Mouse (Mus musculus) embryo, embryonic 10 days (tissue): ENCODE measurements at regions not wholly inside any gene's neighbourhood (a gene's known extent, or its start where the extent isn't known, plus 50 kb on each side); places are given as distances from the start of the nearest gene placed in this dataset.

Experiments used
- DNase-seq: peaks from one replicate; pipeline ENCODE4 v3.0.0-alpha.2; 2015; ENCODE audit warnings: low spot score

DNA sequence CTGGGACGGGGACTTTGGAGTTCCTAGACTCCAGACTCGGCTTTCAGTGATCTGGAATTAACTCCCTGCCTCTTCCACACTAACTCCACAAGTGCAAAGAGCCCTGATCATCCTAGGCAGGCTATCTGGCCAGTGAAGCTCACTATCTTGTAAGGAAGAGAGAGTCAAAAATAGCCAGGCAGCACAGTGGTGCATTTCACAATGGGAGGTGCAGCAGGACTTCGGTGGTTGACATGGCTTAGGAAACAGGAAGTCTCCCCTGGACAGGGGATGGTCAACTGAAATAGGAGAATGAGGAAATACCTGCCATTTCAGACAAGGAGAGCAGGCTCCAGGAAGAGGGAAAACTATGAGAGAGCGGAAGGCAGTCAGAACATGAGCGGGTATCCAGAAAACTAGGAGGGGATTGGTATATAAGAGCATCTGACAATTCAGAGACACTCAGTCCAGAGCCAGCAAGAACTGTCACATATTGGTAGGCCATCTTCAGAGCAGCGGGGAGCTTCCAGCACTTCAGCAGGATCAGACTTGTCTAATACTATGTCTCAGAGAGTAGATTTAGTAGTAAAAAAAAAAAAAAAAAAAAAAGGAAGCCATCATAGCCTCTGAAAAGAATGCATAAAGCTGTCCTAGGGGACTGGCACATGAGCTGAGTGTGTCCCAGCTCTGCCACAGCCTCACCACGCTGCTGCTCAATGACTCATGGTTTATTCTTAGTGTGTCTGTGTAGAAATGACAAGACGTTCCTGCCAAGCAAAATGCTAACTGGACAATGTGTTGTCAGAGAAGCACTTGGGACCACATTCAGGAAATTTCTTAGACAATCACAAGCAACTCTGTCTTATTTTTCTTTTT is 184.5 kb upstream of the Cpeb2 start:
- DNase-seq = no peak

DNA sequence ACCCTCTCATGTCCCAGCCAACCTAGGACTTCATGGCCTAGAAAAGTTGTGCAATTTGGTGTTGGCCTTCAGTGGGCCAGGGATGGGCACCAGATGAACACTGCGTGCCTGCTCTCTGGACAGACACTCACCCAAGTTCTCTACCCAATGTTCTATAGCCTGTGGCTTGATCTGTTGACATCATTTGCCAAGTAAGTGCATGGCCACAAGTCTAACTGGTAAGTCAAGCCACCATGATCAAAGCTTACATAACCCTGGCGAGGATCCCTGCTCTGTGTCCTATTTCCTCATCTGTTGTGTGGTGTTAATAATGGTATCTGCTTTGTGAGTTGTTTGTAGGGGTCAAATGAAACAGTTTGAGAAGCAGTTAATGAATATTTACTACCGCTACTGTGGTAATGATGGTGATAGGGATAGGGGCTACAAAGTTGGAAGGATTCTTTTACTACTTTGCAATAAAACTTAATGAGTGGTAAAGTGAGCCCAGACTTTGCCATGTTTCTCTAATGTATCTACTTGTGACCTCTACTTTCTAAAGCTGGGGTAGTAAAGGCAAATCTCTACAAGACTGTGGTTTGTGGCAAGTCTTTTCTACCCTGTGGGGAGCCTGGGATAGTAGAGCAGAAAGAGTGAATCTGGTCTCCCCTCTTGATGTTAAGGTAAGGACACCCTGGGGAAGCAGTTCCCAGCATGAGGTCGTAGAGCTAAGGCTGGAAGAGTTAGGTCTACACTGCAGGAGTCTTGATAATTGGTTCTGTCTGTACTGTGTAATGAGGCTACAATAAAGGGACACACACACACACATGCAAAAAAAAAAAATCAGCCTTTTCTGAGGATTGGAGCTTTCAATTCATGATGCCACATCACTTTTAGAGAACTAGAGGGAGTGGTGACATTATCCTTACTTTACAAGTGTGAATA is 183.3 kb upstream of the Cpeb2 start:
- no peak for DNase-seq

DNA sequence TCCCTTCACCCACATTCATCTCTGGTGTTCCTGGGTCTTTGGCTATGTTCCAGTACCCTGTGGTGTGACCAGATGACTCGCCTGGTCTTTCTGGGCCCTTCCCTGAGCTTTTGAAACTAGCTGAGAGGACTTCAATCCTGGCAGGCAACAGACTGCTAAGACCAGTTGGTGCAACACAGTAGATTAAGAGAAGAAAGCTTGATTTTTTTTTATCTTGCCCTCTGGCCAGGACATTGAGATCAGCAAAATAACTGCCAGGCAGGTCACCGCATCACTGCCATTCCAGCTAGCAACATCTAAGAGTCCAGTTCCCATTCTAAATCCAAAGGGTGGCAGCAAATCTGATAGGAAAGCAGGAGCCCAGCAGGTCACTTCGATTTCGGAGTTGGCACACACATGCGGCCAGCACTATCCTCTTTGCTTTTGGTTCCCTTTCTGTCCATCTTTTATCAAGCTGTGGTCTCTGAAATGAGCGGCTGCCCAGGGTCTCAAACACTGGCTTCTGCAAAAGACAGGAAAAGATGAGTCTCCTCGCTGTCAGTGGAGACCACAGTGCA is 181.9 kb upstream of the Cpeb2 start:
- DNase-seq = no peak

- no peak for DNase-seq
Observed at GRCm38 (mm10) chr5:43052668-43053067, 180.3 kb upstream of the Cpeb2 start.

- DNase-seq = no peak
Observed at GRCm38 (mm10) chr5:43054586-43054985, 178.4 kb upstream of the Cpeb2 start.

GRCm38 (mm10) chr5:43055111-43055710 is 177.8 kb upstream of the Cpeb2 start:
- DNase-seq = no peak

- DNase-seq = no peak
Observed at GRCm38 (mm10) chr5:43056486-43056885, 176.5 kb upstream of the Cpeb2 start.

DNA sequence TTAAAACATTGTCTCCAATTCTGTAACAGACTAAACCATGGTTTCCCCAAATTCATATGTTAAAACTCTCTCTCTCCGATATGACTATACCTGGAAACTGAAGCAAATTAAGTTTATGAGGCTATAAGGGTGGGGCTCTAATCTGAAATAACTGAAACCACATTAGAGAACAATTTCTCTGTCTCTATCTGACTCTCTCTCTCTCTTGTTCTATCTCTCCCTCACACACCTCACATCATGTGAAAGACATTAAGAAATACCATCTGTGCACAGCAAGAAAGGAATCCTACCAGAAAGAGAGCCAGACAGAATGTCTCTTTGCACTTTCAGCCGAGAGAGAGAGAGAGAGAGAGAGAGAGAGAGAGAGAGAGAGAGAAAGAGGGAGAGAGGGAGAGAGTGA is 171.7 kb upstream of the Cpeb2 start:
- no peak for DNase-seq

GRCm38 (mm10) chr5:43061797-43062391 is 171.1 kb upstream of the Cpeb2 start:
- no peak for DNase-seq

- DNase-seq = no peak
Observed at GRCm38 (mm10) chr5:43062499-43062898, 170.5 kb upstream of the Cpeb2 start.

DNA sequence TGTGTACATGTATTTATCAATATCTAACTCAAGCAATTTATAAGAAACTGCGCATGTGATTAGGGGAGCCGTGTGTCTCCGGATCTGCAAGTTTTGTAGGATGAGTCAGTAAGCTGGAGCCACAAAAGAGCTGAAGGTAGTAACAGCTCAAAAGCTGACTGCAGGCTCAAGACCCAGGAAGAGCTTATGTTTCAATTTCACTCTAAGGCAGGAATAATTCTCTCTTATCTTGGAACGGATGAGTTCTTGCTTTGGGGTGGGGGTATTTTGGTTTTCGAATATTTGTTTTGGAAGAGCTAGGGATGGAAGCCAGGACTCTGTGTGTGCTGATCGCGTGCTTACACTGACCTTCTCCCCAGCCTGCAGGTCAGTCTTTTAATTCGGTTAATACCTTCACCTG is 169.6 kb upstream of the Cpeb2 start:
- no peak for DNase-seq

GRCm38 (mm10) chr5:43071541-43071940 is 161.4 kb upstream of the Cpeb2 start:
- DNase-seq = no peak

GRCm38 (mm10) chr5:43072340-43072739 is 160.6 kb upstream of the Cpeb2 start:
- no peak for DNase-seq

DNA sequence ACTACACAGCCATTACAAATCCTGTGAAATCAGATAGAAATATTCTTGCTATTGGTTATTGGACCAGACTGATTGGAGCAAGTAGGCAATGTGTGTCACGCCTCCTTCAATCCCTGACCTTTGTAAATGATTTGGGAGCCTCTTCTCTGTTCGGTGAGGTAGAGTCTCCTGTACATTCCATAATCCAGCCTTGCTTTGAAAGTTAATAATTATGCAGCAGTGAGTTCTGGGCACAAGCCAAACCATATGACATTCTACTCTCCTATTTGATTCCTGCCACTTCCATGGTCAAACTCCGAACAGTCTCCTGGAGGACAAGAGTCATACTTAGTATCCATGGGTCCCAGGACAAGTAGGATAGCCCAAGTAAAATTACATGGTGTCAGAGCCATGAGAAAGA is 158.4 kb upstream of the Cpeb2 start:
- DNase-seq = no peak

GRCm38 (mm10) chr5:43080252-43080651 is 152.7 kb upstream of the Cpeb2 start:
- no peak for DNase-seq

- DNase-seq = no peak
Observed at GRCm38 (mm10) chr5:43081561-43082534, 151.1 kb upstream of the Cpeb2 start.

- DNase-seq = no peak
Observed at GRCm38 (mm10) chr5:43087077-43087476, 145.9 kb upstream of the Cpeb2 start.

DNA sequence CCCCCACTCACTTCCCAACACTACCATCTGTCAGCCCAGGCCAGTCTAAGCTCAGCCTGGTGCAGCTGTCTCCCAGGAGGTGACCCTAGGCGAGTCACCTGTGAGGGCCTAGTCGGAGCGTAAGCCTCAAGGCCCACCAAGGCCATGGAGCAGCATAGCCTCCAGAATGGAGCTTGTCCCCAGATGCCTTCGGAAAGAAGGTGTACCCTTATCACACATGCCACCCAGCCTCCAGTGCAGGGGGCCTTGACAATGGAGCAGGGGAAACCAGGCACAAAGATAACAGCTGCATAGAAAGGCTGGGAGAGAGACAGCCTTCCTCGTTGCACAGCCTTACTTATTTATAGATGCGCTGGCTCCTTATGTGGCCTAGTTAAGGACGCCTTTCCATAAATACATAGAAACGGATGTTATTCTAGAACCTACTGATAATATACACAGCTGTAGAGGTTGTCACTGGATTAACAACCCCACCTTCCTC is 145.0 kb upstream of the Cpeb2 start:
- DNase-seq = no peak

GRCm38 (mm10) chr5:43088650-43089397 is 144.1 kb upstream of the Cpeb2 start:
- no peak for DNase-seq

DNA sequence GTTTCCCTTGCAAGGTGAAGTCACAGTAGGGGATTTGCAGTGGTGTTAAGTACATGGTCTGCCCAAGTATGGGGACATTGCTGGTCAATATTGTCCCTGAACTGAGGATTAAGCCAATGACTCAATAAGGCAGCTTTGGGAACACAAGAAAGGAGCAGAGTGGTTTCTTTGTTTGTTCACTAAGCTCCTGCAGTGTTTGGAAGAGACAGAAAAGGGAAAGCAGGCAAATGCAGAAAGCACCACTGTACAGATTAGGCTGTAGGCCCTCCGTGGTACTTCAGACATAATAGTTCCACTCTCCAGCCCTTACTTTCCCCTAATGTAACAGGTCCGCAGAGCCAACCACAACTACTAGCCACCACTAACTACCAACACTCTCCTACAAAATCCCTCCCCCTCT is 143.5 kb upstream of the Cpeb2 start:
- no peak for DNase-seq
